Mouse (Mus musculus): ENCODE measurements at regions not wholly inside any gene's neighbourhood (a gene's known extent, or its start where the extent isn't known, plus 50 kb on each side); places are given as distances from the start of the nearest gene placed in this dataset.

- WGBS: 94% methylated on average over 5 of the region's 5 CpGs
- Histone ChIP-seq H3K9ac (no peak overlapping the region), H3K27ac (no peak overlapping the region), H3K36me3 (no peaks in the 10 kb centered on the region), H3K4me3 (no peak overlapping the region), H3K4me1 (replicated peaks) (no peaks in the 10 kb centered on the region), H3K4me2 (no peak overlapping the region), H3K27me3 (no peaks in the 10 kb centered on the region), H3K9me3 (no peaks in the 10 kb centered on the region)
- no peak for ATAC-seq (ENCODE audit: low FRiP score)
Measured at GRCm38 (mm10) chr7:137914506-137914905, 477.1 kb downstream of the Glrx3 start.

GRCm38 (mm10) chr7:137916351-137916750, 478.9 kb downstream of the Glrx3 start:
- H3K4me2 ChIP-seq: no peak overlapping the region
- H3K4me3 ChIP-seq: no peak overlapping the region
- no peaks in the 10 kb centered on the region for H3K9me3 ChIP-seq
- no peak for ATAC-seq (ENCODE audit: low FRiP score)
- H3K27me3 ChIP-seq: no peaks in the 10 kb centered on the region
- H3K4me1 ChIP-seq (replicated peaks): no peaks in the 10 kb centered on the region
- H3K9ac ChIP-seq: no peak overlapping the region
- no peak overlapping the region for H3K27ac ChIP-seq
- 84% methylated on average over 1 of the region's 1 CpGs for WGBS
- H3K36me3 ChIP-seq: no peaks in the 10 kb centered on the region

GRCm38 (mm10) chr7:137924464-137925167, 472.9 kb downstream of the Tcerg1l start:
- no peak overlapping the region; the same call in 1 of the 2 replicates for H3K27ac ChIP-seq
- WGBS: 66% methylated on average over 7 of the region's 7 CpGs
- 0 out of 2 replicates have a peak, but pooled peaks have one; percentile 49 for ATAC-seq (ENCODE audit: low FRiP score)
- H3K36me3 ChIP-seq: no peaks in the 10 kb centered on the region
- H3K27me3 ChIP-seq: no peaks in the 10 kb centered on the region
- H3K9me3 ChIP-seq: no peaks in the 10 kb centered on the region
- no peak overlapping the region for H3K9ac ChIP-seq
- no peak overlapping the region for H3K4me2 ChIP-seq
- H3K4me1 ChIP-seq (replicated peaks): peaks cover 6% of the 10 kb centered on the region
- H3K4me3 ChIP-seq: no peak overlapping the region

- Histone ChIP-seq H3K4me3 (no peak overlapping the region), H3K4me1 (replicated peaks) (peaks cover 9% of the 10 kb centered on the region), H3K4me2 (no peak overlapping the region), H3K27me3 (no peaks in the 10 kb centered on the region), H3K9ac (no peak overlapping the region), H3K36me3 (no peaks in the 10 kb centered on the region), H3K27ac (no peak overlapping the region), H3K9me3 (no peaks in the 10 kb centered on the region)
- 88% methylated on average over 3 of the region's 3 CpGs for WGBS
- ATAC-seq (ENCODE audit: low FRiP score): no peak
Measured at GRCm38 (mm10) chr7:137925656-137926055, 471.9 kb downstream of the Tcerg1l start.

GRCm38 (mm10) chr7:137927371-137927770, 470.2 kb downstream of the Tcerg1l start:
- Histone ChIP-seq H3K36me3 (no peaks in the 10 kb centered on the region), H3K27ac (no peak overlapping the region), H3K4me3 (no peak overlapping the region), H3K4me2 (no peak overlapping the region), H3K27me3 (no peaks in the 10 kb centered on the region), H3K4me1 (replicated peaks) (peaks cover 9% of the 10 kb centered on the region), H3K9me3 (no peaks in the 10 kb centered on the region), H3K9ac (no peak overlapping the region)
- 71% methylated on average over 8 of the region's 8 CpGs for WGBS
- ATAC-seq (ENCODE audit: low FRiP score): no peak

GRCm38 (mm10) chr7:137930200-137930599, 467.3 kb downstream of the Tcerg1l start:
- 0 out of 2 replicates have a peak, but pooled peaks cover 3% of the 10 kb centered on the region for H3K4me1 ChIP-seq (replicated peaks)
- 66% methylated on average over 7 of the region's 7 CpGs for WGBS
- H3K9me3 ChIP-seq: no peaks in the 10 kb centered on the region
- H3K36me3 ChIP-seq: no peaks in the 10 kb centered on the region
- no peak overlapping the region for H3K4me3 ChIP-seq
- H3K27ac ChIP-seq: no peak overlapping the region
- H3K4me2 ChIP-seq: no peak overlapping the region
- H3K27me3 ChIP-seq: no peaks in the 10 kb centered on the region
- H3K9ac ChIP-seq: no peak overlapping the region
- no peak for ATAC-seq (ENCODE audit: low FRiP score)

- no peaks in the 10 kb centered on the region for H3K27me3 ChIP-seq
- 25% methylated on average over 3 of the region's 3 CpGs for WGBS
- H3K4me3 ChIP-seq: no peak overlapping the region
- H3K4me2 ChIP-seq: no peak overlapping the region
- ATAC-seq (ENCODE audit: low FRiP score): no peak
- H3K36me3 ChIP-seq: no peaks in the 10 kb centered on the region
- H3K9me3 ChIP-seq: no peaks in the 10 kb centered on the region
- H3K27ac ChIP-seq: no peak overlapping the region
- peaks cover 14% of the 10 kb centered on the region for H3K4me1 ChIP-seq (replicated peaks)
- no peak overlapping the region for H3K9ac ChIP-seq
Measured at GRCm38 (mm10) chr7:137935896-137936295, 461.6 kb downstream of the Tcerg1l start.

GRCm38 (mm10) chr7:137939116-137939515, 458.4 kb downstream of the Tcerg1l start:
- no peak for ATAC-seq (ENCODE audit: low FRiP score)
- H3K4me3 ChIP-seq: no peak overlapping the region
- H3K4me2 ChIP-seq: no peak overlapping the region
- H3K27ac ChIP-seq: no peak overlapping the region
- peaks cover 14% of the 10 kb centered on the region for H3K4me1 ChIP-seq (replicated peaks)
- 70% methylated on average over 8 of the region's 8 CpGs for WGBS
- H3K9me3 ChIP-seq: no peaks in the 10 kb centered on the region
- no peak overlapping the region for H3K9ac ChIP-seq
- no peaks in the 10 kb centered on the region for H3K27me3 ChIP-seq
- no peaks in the 10 kb centered on the region for H3K36me3 ChIP-seq

GRCm38 (mm10) chr7:137940084-137940483, 457.4 kb downstream of the Tcerg1l start:
- Histone ChIP-seq H3K27ac (no peak overlapping the region), H3K9me3 (no peaks in the 10 kb centered on the region), H3K4me1 (replicated peaks) (peaks cover 14% of the 10 kb centered on the region), H3K36me3 (no peaks in the 10 kb centered on the region), H3K27me3 (no peaks in the 10 kb centered on the region), H3K4me3 (no peak overlapping the region), H3K4me2 (no peak overlapping the region), H3K9ac (no peak overlapping the region)
- no peak for ATAC-seq (ENCODE audit: low FRiP score)
- 35% methylated on average over 5 of the region's 5 CpGs for whole genome bisulfite sequencing

- Histone ChIP-seq H3K36me3 (no peaks in the 10 kb centered on the region), H3K4me3 (no peak overlapping the region), H3K4me2 (no peak overlapping the region), H3K4me1 (replicated peaks) (peaks cover 10% of the 10 kb centered on the region), H3K27ac (no peak overlapping the region), H3K9ac (no peak overlapping the region), H3K27me3 (no peaks in the 10 kb centered on the region), H3K9me3 (no peaks in the 10 kb centered on the region)
- ATAC-seq (ENCODE audit: low FRiP score): no peak
- WGBS: 87% methylated on average over 2 of the region's 2 CpGs
Measured at GRCm38 (mm10) chr7:137944991-137945390, 452.5 kb downstream of the Tcerg1l start.

GRCm38 (mm10) chr7:137947424-137947823, 450.1 kb downstream of the Tcerg1l start:
- H3K9me3 ChIP-seq: no peaks in the 10 kb centered on the region
- H3K4me2 ChIP-seq: no peak overlapping the region
- no peak overlapping the region for H3K4me3 ChIP-seq
- no peak overlapping the region for H3K27ac ChIP-seq
- no peak for ATAC-seq (ENCODE audit: low FRiP score)
- peaks cover 4% of the 10 kb centered on the region; the same call in 1 of the 2 replicates for H3K4me1 ChIP-seq (replicated peaks)
- no peaks in the 10 kb centered on the region for H3K36me3 ChIP-seq
- no peak overlapping the region for H3K9ac ChIP-seq
- 27% methylated on average over 5 of the region's 5 CpGs for WGBS
- H3K27me3 ChIP-seq: no peaks in the 10 kb centered on the region

GRCm38 (mm10) chr7:137957354-137957753, 440.2 kb downstream of the Tcerg1l start:
- H3K27me3 ChIP-seq: no peaks in the 10 kb centered on the region
- no peak for ATAC-seq (ENCODE audit: low FRiP score)
- H3K4me3 ChIP-seq: no peak overlapping the region
- no peak overlapping the region for H3K4me2 ChIP-seq
- H3K36me3 ChIP-seq: no peaks in the 10 kb centered on the region
- H3K4me1 ChIP-seq (replicated peaks): no peaks in the 10 kb centered on the region
- no peak overlapping the region for H3K27ac ChIP-seq
- 52% methylated on average over 5 of the region's 5 CpGs for WGBS
- no peak overlapping the region for H3K9ac ChIP-seq
- H3K9me3 ChIP-seq: no peaks in the 10 kb centered on the region

GRCm38 (mm10) chr7:137957848-137958247, 439.7 kb downstream of the Tcerg1l start:
- Histone ChIP-seq H3K27ac (no peak overlapping the region), H3K4me1 (replicated peaks) (no peaks in the 10 kb centered on the region), H3K36me3 (no peaks in the 10 kb centered on the region), H3K27me3 (no peaks in the 10 kb centered on the region), H3K4me3 (no peak overlapping the region), H3K4me2 (no peak overlapping the region), H3K9me3 (no peaks in the 10 kb centered on the region), H3K9ac (no peak overlapping the region)
- 77% methylated on average over 5 of the region's 5 CpGs for WGBS
- ATAC-seq (ENCODE audit: low FRiP score): no peak
